Mouse (Mus musculus) inflammation-experienced regulatory T-cells, adult 6 months (primary cell): ENCODE measurements around the gene Neurl2. TPM values are rescaled to one million over a fixed set of nuclear protein-coding genes. Genes with fewer than 3 reads are reported as not detected.
A peak's percentile ranks its signal among the peaks of the same experiment; 100 is the strongest.

Source experiments
- ATAC-seq: one replicate; pipeline ENCODE4 v1.8.0; 2017
- polyA plus RNA-seq, 3 experiments: library from polyadenylated mRNA; unstranded; fragments of 100-300 nt; shearing (Covaris generic); gene quantifications; one replicate each; pipeline ENCODE4 v1.2.1; 2017

The Neurl2 gene
- polyA plus RNA-seq, 3 experiments from 2014 or later = 1.0 to 2.7 (median 1.1) TPM

DNA sequence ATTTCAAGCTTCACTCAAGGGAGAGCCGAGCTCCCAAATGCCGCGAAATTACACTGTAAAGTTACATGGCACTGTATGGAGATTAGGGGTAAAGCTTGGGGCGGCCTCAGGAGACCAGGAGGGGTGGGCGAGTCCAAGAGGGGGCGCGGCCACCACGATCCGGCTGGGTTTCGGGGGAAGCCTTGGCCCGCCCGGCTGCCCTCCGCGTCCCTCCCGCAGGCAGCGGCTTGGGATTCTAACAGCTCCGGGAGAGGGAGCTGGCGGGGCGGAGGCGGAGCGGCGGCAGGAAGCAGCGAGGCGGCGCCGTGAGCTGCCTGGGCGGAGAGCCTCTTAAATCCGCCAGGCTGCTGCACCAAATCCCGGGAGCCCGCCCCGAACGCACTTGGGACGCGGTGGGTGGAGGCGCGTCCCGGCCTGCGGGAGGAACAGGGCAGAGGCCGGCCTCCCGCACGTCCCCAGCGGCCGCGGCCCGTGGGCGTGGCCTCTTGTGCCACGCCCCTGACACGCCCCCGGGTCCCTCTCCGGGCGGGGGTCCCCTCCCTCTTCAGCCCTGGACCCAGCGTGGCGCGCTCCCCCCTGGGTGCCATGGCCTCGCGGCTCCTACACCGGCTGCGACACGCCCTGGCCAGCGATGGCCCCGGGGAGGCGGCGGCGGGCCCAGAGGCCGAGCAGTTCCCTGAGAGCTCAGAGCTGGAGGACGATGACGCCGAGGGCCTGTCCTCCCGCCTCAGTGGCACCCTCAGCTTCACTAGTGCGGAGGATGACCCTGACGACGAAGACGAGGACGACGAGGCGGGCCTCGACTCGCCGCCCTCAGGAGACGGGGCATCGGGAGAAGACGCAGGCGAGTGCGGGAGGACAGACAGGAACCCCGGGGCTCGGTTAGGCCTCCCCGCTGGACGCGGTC, 47.5 kb downstream of the Neurl2 start, which contains the start of gene Snx21:
Gene Snx21 (plus strand): TSS at position 343 of the 907 bp plus-strand sequence.
- peak; percentile 79 for ATAC-seq

DNA sequence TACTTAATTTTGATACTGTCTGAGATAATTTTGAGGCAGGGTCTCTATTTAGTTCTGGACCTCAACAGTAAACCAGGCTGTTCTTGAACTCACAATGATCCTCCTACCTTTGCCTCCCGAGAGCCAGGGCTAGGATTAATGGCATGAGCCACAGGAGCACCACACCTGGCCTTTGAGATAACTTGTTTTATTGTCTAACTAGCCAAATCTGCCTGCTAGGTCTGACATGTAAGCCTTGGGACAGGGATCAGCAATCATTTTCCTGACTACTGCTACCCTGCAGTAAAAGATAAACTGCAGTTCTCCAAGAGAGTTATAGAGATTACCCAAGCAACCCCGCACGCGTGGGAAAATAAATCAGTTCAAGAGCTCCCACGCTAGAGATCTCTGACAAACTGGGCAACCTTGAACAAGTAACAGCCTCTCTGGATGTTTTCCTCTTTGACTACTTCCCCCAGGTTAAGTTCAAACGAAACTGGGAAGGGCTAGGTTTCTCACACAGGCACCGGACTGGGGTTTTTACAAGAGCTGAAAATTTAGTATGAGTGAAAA, 48.3 kb downstream of the Neurl2 start:
- ATAC-seq = no peak

DNA sequence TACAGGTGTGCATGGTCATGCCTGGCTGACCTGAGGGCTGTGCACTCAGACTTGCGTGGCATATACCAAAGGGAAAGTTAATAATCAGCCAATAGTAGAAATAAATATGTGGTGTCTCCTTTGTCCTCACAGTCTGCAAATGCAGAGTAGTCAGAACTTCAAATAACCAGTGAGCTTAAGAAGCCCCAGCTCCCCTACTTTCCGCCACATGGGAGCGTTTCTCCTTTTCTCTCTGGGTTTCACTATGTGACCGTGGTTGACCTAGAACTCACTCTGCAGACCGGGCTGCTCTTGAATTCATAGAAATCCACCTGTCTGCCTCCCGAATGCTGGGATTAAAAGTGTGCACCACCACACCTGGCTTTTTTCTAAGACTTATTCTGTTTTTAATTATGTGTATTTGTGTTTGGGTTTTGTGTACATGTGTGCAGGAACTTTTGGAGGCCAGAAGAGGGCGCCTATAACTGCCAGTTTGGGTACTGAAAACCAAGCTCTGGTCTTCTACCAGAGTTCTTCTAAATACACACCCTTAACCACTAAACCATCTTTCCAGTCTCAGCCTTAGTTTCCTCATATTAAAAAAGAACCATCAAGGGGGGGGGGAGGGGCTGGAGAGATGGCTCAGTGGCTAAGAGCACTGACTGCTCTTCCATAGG, 49.2 kb downstream of the Neurl2 start:
- no peak for ATAC-seq

DNA sequence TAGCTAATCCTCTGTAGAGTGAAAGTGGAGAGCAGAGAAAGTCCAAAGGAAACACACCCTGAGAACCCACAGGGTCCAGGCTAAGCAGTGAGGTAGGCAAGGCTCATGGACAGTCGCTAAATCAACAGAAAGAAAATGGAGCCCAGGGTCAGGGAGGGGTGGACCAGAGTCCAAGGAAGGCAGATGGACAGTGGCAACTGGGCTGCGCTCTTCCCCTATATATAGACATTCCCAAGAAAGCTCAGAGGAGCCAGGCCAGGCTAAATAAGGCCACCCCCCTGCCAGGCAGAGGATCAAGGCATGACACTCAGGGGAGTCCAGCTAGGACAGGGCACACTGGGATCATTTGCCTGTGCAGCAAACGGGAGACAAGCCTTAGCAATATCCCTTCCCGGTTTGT, 51.4 kb downstream of the Neurl2 start:
- ATAC-seq = no peak

Other genes with a start within 250 kb of the Neurl2 start
- gene Wfdc6a, start 248.0 kb downstream of the Neurl2 start, polyA plus RNA-seq = not detected
- gene Eppin, start 239.9 kb downstream of the Neurl2 start, polyA plus RNA-seq = not detected
- not detected for gene Wfdc6b, start 219.9 kb downstream of the Neurl2 start, polyA plus RNA-seq
- not detected for gene Wfdc8, start 219.8 kb downstream of the Neurl2 start, polyA plus RNA-seq
- gene Wfdc16, start 194.7 kb downstream of the Neurl2 start, polyA plus RNA-seq = not detected
- gene Wfdc10, start 177.4 kb downstream of the Neurl2 start, polyA plus RNA-seq = not detected
- gene Wfdc9, start 176.9 kb downstream of the Neurl2 start, polyA plus RNA-seq = not detected
- not detected for gene Wfdc11, start 159.4 kb downstream of the Neurl2 start, polyA plus RNA-seq
- gene Wfdc13, start 148.3 kb downstream of the Neurl2 start, polyA plus RNA-seq = not detected
- gene Spint4, start 135.0 kb downstream of the Neurl2 start, polyA plus RNA-seq = not detected
- gene Spint5, start 118.2 kb downstream of the Neurl2 start, polyA plus RNA-seq = not detected
- gene Wfdc3, start 87.5 kb downstream of the Neurl2 start, polyA plus RNA-seq = not detected
- 1 to 10 TPM; 3.8 to 7.8 (median 5.0) TPM for gene Dnttip1, start 87.5 kb downstream of the Neurl2 start, polyA plus RNA-seq
- gene Ube2c, start 63.6 kb downstream of the Neurl2 start, polyA plus RNA-seq = 100 to 1,000 TPM in 1 of 3 experiments, 10 to 100 TPM in 1, 1 to 10 TPM in 1; 7.9 to 171 (median 15.0) TPM
- not detected for gene Tnnc2, start 53.5 kb downstream of the Neurl2 start, polyA plus RNA-seq
- gene Snx21, start 47.6 kb downstream of the Neurl2 start, polyA plus RNA-seq = 1 to 10 TPM; 5.2 to 9.7 (median 6.4) TPM
- gene Acot8, start 28.6 kb downstream of the Neurl2 start, polyA plus RNA-seq = 10 to 100 TPM; 34.5 to 45.6 (median 39.3) TPM
- gene Zswim3, start 28.4 kb downstream of the Neurl2 start, polyA plus RNA-seq = 1 to 10 TPM; 3.7 to 6.1 (median 4.8) TPM
- 10 to 100 TPM; 17.5 to 25.7 (median 22.5) TPM for gene Zswim1, start 10.8 kb downstream of the Neurl2 start, polyA plus RNA-seq
- not detected for gene Spata25, start 4.9 kb downstream of the Neurl2 start, polyA plus RNA-seq
- 100 to 1,000 TPM; 206 to 247 (median 207) TPM for gene Ctsa, start 583 bp downstream of the Neurl2 start, polyA plus RNA-seq
- gene Pltp, start 24.3 kb upstream of the Neurl2 start, polyA plus RNA-seq = 1 to 10 TPM in 2 of 3 experiments, under 1 TPM in 1; 0.50 to 3.0 (median 1.3) TPM
- gene Pcif1, start 45.8 kb upstream of the Neurl2 start, polyA plus RNA-seq = 100 to 1,000 TPM; 110 to 126 (median 112) TPM
- 1 to 10 TPM; 6.2 to 7.4 (median 6.8) TPM for gene Zfp335, start 78.3 kb upstream of the Neurl2 start, polyA plus RNA-seq
- gene Mmp9, start 107.3 kb upstream of the Neurl2 start, polyA plus RNA-seq = 1 to 10 TPM; 1.3 to 2.6 (median 2.6) TPM
- under 1 TPM in 2 of 3 experiments, not detected in 1; 0.21 to 0.33 TPM for gene Slc12a5, start 127.3 kb upstream of the Neurl2 start, polyA plus RNA-seq
- gene Ncoa5, start 201.4 kb upstream of the Neurl2 start, polyA plus RNA-seq = 10 to 100 TPM; 15.3 to 40.6 (median 24.8) TPM
- gene Cd40, start 222.2 kb upstream of the Neurl2 start, polyA plus RNA-seq = 1 to 10 TPM; 1.9 to 2.7 (median 2.2) TPM